Mouse (Mus musculus): ENCODE data around the gene Kif18b. TPM values are rescaled to one million over a fixed set of nuclear protein-coding genes. Genes with fewer than 3 reads are reported as not detected.

Gene Kif18b
- total and polyA plus RNA-seq, 2 experiments from 2014 or later = 0.70 to 6.6 TPM

DNA sequence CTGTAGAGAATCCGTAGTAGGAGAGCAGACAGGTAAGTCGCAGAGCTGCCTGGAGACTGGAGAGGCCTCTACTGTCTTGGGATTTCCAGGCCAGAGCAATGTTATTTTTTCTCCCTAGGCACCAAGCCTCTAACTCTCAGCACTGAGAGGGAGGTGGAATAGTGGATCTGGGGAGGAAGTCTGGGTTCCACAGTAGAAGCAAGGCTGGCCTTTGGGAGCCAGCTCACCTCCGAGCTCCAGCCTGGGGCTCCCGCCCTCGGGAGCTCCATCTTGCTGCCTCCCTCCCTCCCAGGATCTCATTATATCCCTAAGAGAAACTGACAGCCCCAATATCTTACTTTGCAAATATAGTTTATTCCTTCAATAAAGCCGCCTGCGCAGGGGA lies 37.9 kb upstream of the Kif18b start:
- Histone ChIP-seq H3K4me3 (ENCODE audit: low read depth, low read length) (no peak overlapping the region), H3K9me3 (ENCODE audit: low read length) (no peaks in the 10 kb centered on the region), H3K27ac (ENCODE audit: low read depth, low read length) (no peak overlapping the region), H3K9ac (peak overlapping the region; percentile 42; the same call in 1 of the 2 replicates), H3K4me2 (ENCODE audit: low read depth) (peak overlapping the region; percentile 33), H3K27me3 (ENCODE audit: insufficient read depth, low read length) (no peaks in the 10 kb centered on the region), H3K4me1 (ENCODE audit: insufficient read depth) (peaks cover 9% of the 10 kb centered on the region), H3K36me3 (ENCODE audit: insufficient read depth) (no peaks in the 10 kb centered on the region)
- DNase-seq (no peak), ATAC-seq (no peak; the same call in 1 of the 2 replicates)
- 23% methylated on average over 7 of the region's 7 CpGs for WGBS
- no peak for TF ChIP-seq CTCF (IDR thresholded peaks at IDR 0.05; ENCODE audit: low read depth)

DNA sequence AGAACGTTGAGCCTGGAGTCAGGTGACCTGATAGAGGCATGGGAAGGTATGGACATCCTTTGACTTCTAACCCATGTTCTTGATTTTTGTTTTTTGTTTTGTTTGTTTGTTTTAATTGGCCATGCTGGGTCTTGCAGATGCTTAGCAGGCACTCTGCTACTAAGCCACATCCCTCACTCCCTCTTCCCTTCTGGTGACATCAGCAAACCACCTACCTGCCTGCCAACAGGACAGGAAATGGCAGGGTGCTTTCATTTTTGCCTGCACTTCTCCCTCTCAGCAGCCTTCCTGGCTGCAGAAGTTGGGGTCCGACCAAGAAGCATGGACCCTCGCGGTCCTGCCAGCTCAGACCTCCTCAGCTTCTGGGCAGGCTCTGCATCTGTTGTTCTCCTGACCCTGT lies 36.2 kb upstream of the Kif18b start:
- Histone ChIP-seq H3K27ac (ENCODE audit: low read depth, low read length) (no peak overlapping the region), H3K9me3 (ENCODE audit: low read length) (no peaks in the 10 kb centered on the region), H3K27me3 (ENCODE audit: insufficient read depth, low read length) (no peaks in the 10 kb centered on the region), H3K36me3 (ENCODE audit: insufficient read depth) (no peaks in the 10 kb centered on the region), H3K9ac (no peak overlapping the region), H3K4me2 (ENCODE audit: low read depth) (no peak overlapping the region), H3K4me1 (ENCODE audit: insufficient read depth) (peaks cover 9% of the 10 kb centered on the region), H3K4me3 (ENCODE audit: low read depth, low read length) (no peak overlapping the region)
- 98% methylated on average over 4 of the region's 4 CpGs for WGBS
- no peak for TF ChIP-seq CTCF (IDR thresholded peaks at IDR 0.05; ENCODE audit: low read depth)
- DNase-seq (no peak), ATAC-seq (no peak)

DNA sequence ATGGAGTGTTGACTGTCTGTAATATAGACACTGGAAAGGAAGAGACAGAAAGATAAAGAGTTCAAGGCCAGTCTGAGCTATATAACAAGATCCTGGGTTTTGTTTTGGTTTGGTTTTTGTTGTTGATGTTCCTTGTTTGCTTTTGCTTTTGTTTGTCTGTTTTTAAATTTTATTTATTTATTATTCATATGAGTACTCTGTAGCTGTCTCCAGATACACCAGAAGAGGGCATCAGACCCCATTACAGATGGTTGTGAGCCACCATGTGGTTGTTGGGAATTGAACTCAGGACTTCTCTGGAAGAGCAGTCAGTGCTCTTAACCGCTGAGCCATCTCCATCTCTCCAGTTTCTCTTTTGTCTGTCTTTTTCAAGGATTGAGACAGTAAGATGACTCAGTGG lies 33.9 kb upstream of the Kif18b start:
- no peaks in the 10 kb centered on the region for H3K36me3 ChIP-seq (ENCODE audit: insufficient read depth)
- peaks cover 9% of the 10 kb centered on the region for H3K4me1 ChIP-seq (ENCODE audit: insufficient read depth)
- TF ChIP-seq CTCF (IDR thresholded peaks at IDR 0.05; ENCODE audit: low read depth) = no peak
- H3K4me3 ChIP-seq (ENCODE audit: low read depth, low read length) = no peak overlapping the region
- no peaks in the 10 kb centered on the region for H3K9me3 ChIP-seq (ENCODE audit: low read length)
- no peak for DNase-seq
- H3K4me2 ChIP-seq (ENCODE audit: low read depth) = no peak overlapping the region
- no peak overlapping the region for H3K9ac ChIP-seq
- no peak overlapping the region for H3K27ac ChIP-seq (ENCODE audit: low read depth, low read length)
- whole genome bisulfite sequencing = 88% methylated on average over 1 of the region's 1 CpGs
- no peak for ATAC-seq
- no peaks in the 10 kb centered on the region for H3K27me3 ChIP-seq (ENCODE audit: insufficient read depth, low read length)

DNA sequence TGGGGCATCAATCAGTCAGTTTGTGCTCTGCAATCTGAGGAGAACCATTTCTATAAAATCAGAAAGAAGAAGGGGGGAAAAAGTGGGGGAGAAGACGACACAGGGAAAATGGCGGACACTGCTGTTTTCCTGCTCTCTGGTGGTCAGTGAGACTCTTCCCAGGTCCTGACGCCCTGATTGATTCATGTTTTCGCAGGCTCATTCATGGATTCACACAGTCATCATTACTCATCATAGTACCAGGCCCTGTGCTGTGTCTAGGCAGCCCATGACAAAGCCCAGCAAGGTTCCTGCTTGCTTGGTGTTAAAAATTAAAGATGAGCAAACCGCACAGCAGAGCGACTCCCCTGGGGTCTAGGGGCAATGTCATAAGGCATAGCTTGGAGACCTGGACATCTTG lies 33.5 kb upstream of the Kif18b start:
- no peak overlapping the region for H3K9ac ChIP-seq
- H3K4me1 ChIP-seq (ENCODE audit: insufficient read depth) = peaks cover 5% of the 10 kb centered on the region
- H3K27ac ChIP-seq (ENCODE audit: low read depth, low read length) = no peak overlapping the region
- no peak overlapping the region for H3K4me2 ChIP-seq (ENCODE audit: low read depth)
- H3K27me3 ChIP-seq (ENCODE audit: insufficient read depth, low read length) = no peaks in the 10 kb centered on the region
- WGBS = 90% methylated on average over 6 of the region's 6 CpGs
- no peak for ATAC-seq
- H3K36me3 ChIP-seq (ENCODE audit: insufficient read depth) = no peaks in the 10 kb centered on the region
- no peaks in the 10 kb centered on the region for H3K9me3 ChIP-seq (ENCODE audit: low read length)
- no peak for TF ChIP-seq CTCF (IDR thresholded peaks at IDR 0.05; ENCODE audit: low read depth)
- H3K4me3 ChIP-seq (ENCODE audit: low read depth, low read length) = no peak overlapping the region
- DNase-seq = no peak

DNA sequence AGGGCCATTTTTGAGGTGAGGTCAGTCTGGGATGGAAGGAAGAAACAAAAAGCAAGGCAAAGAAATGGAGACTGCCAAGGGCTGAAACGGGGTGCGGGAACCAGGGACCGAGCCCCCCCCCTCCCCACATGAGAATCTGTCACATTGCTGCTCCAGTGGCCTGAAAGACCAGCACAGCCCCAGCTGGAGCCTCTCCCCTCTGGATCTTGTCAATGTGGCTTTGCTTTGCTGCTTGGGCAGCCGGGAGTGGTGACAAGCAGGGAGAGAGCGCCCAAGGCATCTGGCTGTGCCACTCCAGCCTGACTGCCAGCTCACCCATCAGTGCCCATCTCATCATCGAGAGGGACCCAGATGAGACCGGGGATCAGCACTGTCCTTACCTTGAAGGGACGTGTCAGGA lies 32.8 kb upstream of the Kif18b start:
- H3K4me1 ChIP-seq (ENCODE audit: insufficient read depth) = no peaks in the 10 kb centered on the region
- H3K27ac ChIP-seq (ENCODE audit: low read depth, low read length) = no peak overlapping the region
- TF ChIP-seq CTCF (IDR thresholded peaks at IDR 0.05; ENCODE audit: low read depth) = no peak
- no peak overlapping the region for H3K9ac ChIP-seq
- H3K9me3 ChIP-seq (ENCODE audit: low read length) = no peaks in the 10 kb centered on the region
- no peaks in the 10 kb centered on the region for H3K36me3 ChIP-seq (ENCODE audit: insufficient read depth)
- H3K4me2 ChIP-seq (ENCODE audit: low read depth) = no peak overlapping the region
- DNase-seq = no peak
- ATAC-seq = no peak
- H3K27me3 ChIP-seq (ENCODE audit: insufficient read depth, low read length) = no peaks in the 10 kb centered on the region
- 81% methylated on average over 8 of the region's 8 CpGs for WGBS
- H3K4me3 ChIP-seq (ENCODE audit: low read depth, low read length) = no peak overlapping the region

DNA sequence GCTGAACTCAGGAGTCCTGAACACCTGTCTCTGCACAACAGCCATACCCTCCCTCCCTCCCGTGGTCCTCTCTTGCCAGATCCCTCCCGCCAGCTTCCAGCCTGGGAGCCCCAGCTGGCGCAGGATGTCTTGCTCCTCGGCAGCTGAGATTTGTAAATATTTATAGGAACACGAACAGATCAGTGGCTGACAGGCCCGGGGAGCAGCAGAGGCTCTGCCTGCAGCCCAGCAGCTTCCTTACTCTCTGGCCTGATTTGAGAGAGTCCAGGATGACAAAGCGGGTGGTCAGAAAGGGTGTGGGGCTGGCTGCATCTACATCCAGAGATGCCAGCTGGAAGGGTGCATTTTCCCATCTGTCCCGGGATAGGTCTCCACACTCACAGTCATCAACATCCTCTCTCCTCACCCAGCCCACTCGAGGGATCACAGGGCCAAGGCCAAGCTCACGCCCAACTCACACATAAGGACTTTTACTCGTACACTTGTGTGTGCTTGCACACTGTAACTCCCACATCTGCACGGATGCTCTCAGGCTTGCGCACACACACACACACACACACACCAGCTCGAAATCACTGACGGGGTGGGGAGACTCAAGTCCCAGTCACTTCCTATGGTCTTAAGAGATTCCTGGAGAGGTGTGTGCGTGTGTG lies 32.2 kb upstream of the Kif18b start:
- no peaks in the 10 kb centered on the region for H3K4me1 ChIP-seq (ENCODE audit: insufficient read depth)
- ATAC-seq = peak; percentile 45; the same call in 1 of the 2 replicates
- WGBS = 43% methylated on average over 16 of the region's 16 CpGs

DNA sequence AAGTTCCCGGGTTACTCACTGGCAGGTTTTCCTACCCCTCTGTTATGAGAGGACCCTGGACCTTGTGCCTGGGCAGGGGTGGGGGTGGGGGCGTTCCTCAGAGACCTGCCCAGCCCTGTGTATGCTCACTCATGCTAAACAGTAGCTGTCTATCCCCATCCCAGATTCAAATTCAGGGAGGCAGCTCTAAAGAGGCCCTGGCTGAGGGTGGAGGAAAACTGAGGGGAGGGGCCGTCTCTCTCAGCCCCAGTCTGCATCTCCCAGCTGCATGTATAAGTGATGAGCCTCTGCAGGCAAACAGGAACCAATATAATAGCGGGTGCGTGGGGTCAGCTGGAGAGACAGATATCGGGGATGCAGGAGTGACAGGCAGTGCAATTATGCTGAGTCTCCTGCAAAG lies 28.0 kb upstream of the Kif18b start:
- WGBS = 18% methylated on average over 6 of the region's 6 CpGs
- Histone ChIP-seq H3K4me1 (ENCODE audit: insufficient read depth) (no peaks in the 10 kb centered on the region), H3K27me3 (ENCODE audit: insufficient read depth, low read length) (peaks cover 5% of the 10 kb centered on the region; the same call in 1 of the 2 replicates), H3K9me3 (ENCODE audit: low read length) (no peaks in the 10 kb centered on the region), H3K36me3 (ENCODE audit: insufficient read depth) (no peaks in the 10 kb centered on the region), H3K9ac (no peak overlapping the region), H3K4me3 (ENCODE audit: low read depth, low read length) (no peak overlapping the region), H3K4me2 (ENCODE audit: low read depth) (no peak overlapping the region), H3K27ac (ENCODE audit: low read depth, low read length) (no peak overlapping the region)
- TF ChIP-seq CTCF (IDR thresholded peaks at IDR 0.05; ENCODE audit: low read depth) = no peak
- no peak for ATAC-seq
- no peak for DNase-seq

More for the DNA sequence above, 32.2 kb upstream of the Kif18b start:
- DNase-seq = peak; percentile 41
- no peaks in the 10 kb centered on the region for H3K36me3 ChIP-seq (ENCODE audit: insufficient read depth)
- no peak overlapping the region for H3K9ac ChIP-seq
- no peak for TF ChIP-seq CTCF (IDR thresholded peaks at IDR 0.05; ENCODE audit: low read depth)
- no peaks in the 10 kb centered on the region for H3K9me3 ChIP-seq (ENCODE audit: low read length)
- H3K4me3 ChIP-seq (ENCODE audit: low read depth, low read length) = no peak overlapping the region
- no peaks in the 10 kb centered on the region for H3K27me3 ChIP-seq (ENCODE audit: insufficient read depth, low read length)
- H3K4me2 ChIP-seq (ENCODE audit: low read depth) = no peak overlapping the region
- H3K27ac ChIP-seq (ENCODE audit: low read depth, low read length) = no peak overlapping the region

All from forebrain, postnatal 0 days (tissue).